Mouse (Mus musculus) limb, embryonic 11.5 days (tissue): Measurements from ENCODE around the gene Rasa3. TPM values are rescaled to one million over a fixed set of nuclear protein-coding genes. Genes with fewer than 3 reads are reported as not detected.
A peak's percentile ranks its signal among the peaks of the same experiment; 100 is the strongest.

Source experiments
- ATAC-seq: fragments of 200-750 bp; cut with Nextera tagmentation; 2 replicates; pipeline ENCODE4 v1.8.0; 2017; ENCODE audit warnings: low read depth; ENCODE audit not compliant: insufficient number of reproducible peaks, low FRiP score, low TSS enrichment
- DNase-seq: peaks from one replicate; pipeline ENCODE4 v3.0.0-alpha.2; 2015; ENCODE audit warnings: low spot score
- H3K27ac ChIP-seq: fragments of 300-500 bp; sonication (generic); replicated peaks from 2 replicates; pipeline ENCODE4 v1.5.1; 2014; ENCODE audit warnings: low read depth, mild to moderate bottlenecking, low read length
- H3K27me3 ChIP-seq: fragments of 300-500 bp; sonication (generic); 2 replicates; pipeline ENCODE4 v1.6.1; 2014; ENCODE audit warnings: mild to moderate bottlenecking, low read length, mixed read lengths; ENCODE audit not compliant: control insufficient read depth, insufficient read depth
- H3K36me3 ChIP-seq: fragments of 300-500 bp; sonication (generic); 2 replicates; pipeline ENCODE4 v1.6.1; 2014; ENCODE audit warnings: mild to moderate bottlenecking, low read length, moderate library complexity, mixed read lengths; ENCODE audit not compliant: control insufficient read depth, insufficient read depth
- H3K4me1 ChIP-seq: fragments of 300-500 bp; sonication (generic); 2 replicates; pipeline ENCODE4 v1.6.1; 2014; ENCODE audit warnings: low read length, mixed read lengths; ENCODE audit not compliant: control insufficient read depth, insufficient read depth
- H3K4me2 ChIP-seq: fragments of 300-500 bp; sonication (generic); 2 replicates; pipeline ENCODE4 v1.6.1; 2014; ENCODE audit warnings: low read depth, mild to moderate bottlenecking, moderate library complexity; ENCODE audit not compliant: severe bottlenecking
- H3K4me3 ChIP-seq: fragments of 300-500 bp; sonication (generic); 2 replicates; pipeline ENCODE4 v1.5.1; 2014; ENCODE audit warnings: low read depth, low read length
- H3K9ac ChIP-seq: fragments of 300-500 bp; sonication (generic); 2 replicates; pipeline ENCODE4 v1.6.1; 2014; ENCODE audit warnings: mild to moderate bottlenecking, low read length
- H3K9me3 ChIP-seq: fragments of 300-500 bp; sonication (generic); 2 replicates; pipeline ENCODE4 v1.6.1; 2016; ENCODE audit warnings: low read length; ENCODE audit not compliant: control insufficient read depth
- WGBS: fragments of 180-500 bp; shearing (Covaris S2); extraction: QIAGEN DNeasy Blood & Tissue Kit; methylation state at CpG from one replicate; pipeline ENCODE4 v1.1.7; 2014; 5-methylcytosine and 5-hydroxymethylcytosine counted together
- polyA plus RNA-seq: library from polyadenylated mRNA; unstranded; fragments of >200 nt; fragmentation: Nextera tagmentation; extraction: Ambion mirVana; gene quantifications from 2 replicates; pipeline ENCODE4 v1.2.1, GENCODE M21; 2014

The Rasa3 gene
- polyA plus RNA-seq, 1 experiment from 2014 or later = 16.6 TPM

- Histone ChIP-seq H3K27ac (no peak overlapping the region), H3K4me1 (0 out of 2 replicates have a peak, but pooled peaks cover 5% of the 10 kb centered on the region), H3K9ac (no peak overlapping the region), H3K36me3 (no peaks in the 10 kb centered on the region), H3K27me3 (no peaks in the 10 kb centered on the region), H3K4me3 (no peak overlapping the region), H3K9me3 (no peaks in the 10 kb centered on the region), H3K4me2 (no peak overlapping the region)
- ATAC-seq = 0 out of 2 replicates have a peak, but pooled peaks have one; percentile 40
- DNase-seq = peak; percentile 47
- WGBS = 61% methylated on average over 10 of the region's 10 CpGs
Measured at GRCm38 (mm10) chr8:13668367-13668766, 9.0 kb downstream of the Rasa3 start.

GRCm38 (mm10) chr8:13667917-13668316 lies 9.5 kb downstream of the Rasa3 start:
- H3K27me3 ChIP-seq = no peaks in the 10 kb centered on the region
- H3K27ac ChIP-seq = no peak overlapping the region
- no peaks in the 10 kb centered on the region for H3K9me3 ChIP-seq
- DNase-seq = no peak
- H3K4me1 ChIP-seq = 0 out of 2 replicates have a peak, but pooled peaks cover 5% of the 10 kb centered on the region
- no peaks in the 10 kb centered on the region for H3K36me3 ChIP-seq
- no peak overlapping the region for H3K4me3 ChIP-seq
- H3K4me2 ChIP-seq = no peak overlapping the region
- H3K9ac ChIP-seq = no peak overlapping the region
- peak; percentile 55; the same call in 1 of the 2 replicates for ATAC-seq
- WGBS = 64% methylated on average over 4 of the region's 4 CpGs

GRCm38 (mm10) chr8:13665944-13666343 lies 11.5 kb downstream of the Rasa3 start:
- Histone ChIP-seq H3K27ac (no peak overlapping the region), H3K27me3 (no peaks in the 10 kb centered on the region), H3K4me2 (no peak overlapping the region), H3K36me3 (no peaks in the 10 kb centered on the region), H3K4me3 (no peak overlapping the region), H3K9me3 (no peaks in the 10 kb centered on the region), H3K4me1 (0 out of 2 replicates have a peak, but pooled peaks cover 5% of the 10 kb centered on the region), H3K9ac (no peak overlapping the region)
- DNase-seq (no peak), ATAC-seq (no peak)
- 78% methylated on average over 8 of the region's 8 CpGs for WGBS

- H3K9ac ChIP-seq = no peak overlapping the region
- no peaks in the 10 kb centered on the region for H3K27me3 ChIP-seq
- H3K36me3 ChIP-seq = no peaks in the 10 kb centered on the region
- H3K4me2 ChIP-seq = no peak overlapping the region
- H3K27ac ChIP-seq = no peak overlapping the region
- WGBS = 88% methylated on average over 4 of the region's 4 CpGs
- ATAC-seq (no peak), DNase-seq (no peak)
- H3K4me3 ChIP-seq = no peak overlapping the region
- no peaks in the 10 kb centered on the region for H3K9me3 ChIP-seq
- 0 out of 2 replicates have a peak, but pooled peaks cover 5% of the 10 kb centered on the region for H3K4me1 ChIP-seq
Measured at GRCm38 (mm10) chr8:13665538-13665937, 11.9 kb downstream of the Rasa3 start.

GRCm38 (mm10) chr8:13664711-13665210 lies 12.6 kb downstream of the Rasa3 start:
- H3K36me3 ChIP-seq = no peaks in the 10 kb centered on the region
- H3K4me2 ChIP-seq = no peak overlapping the region
- DNase-seq = no peak
- 89% methylated on average over 6 of the region's 6 CpGs for WGBS
- no peak for ATAC-seq
- no peak overlapping the region for H3K9ac ChIP-seq
- 0 out of 2 replicates have a peak, but pooled peaks cover 5% of the 10 kb centered on the region for H3K4me1 ChIP-seq
- no peak overlapping the region for H3K4me3 ChIP-seq
- no peaks in the 10 kb centered on the region for H3K27me3 ChIP-seq
- H3K27ac ChIP-seq = no peak overlapping the region
- H3K9me3 ChIP-seq = no peaks in the 10 kb centered on the region

- Histone ChIP-seq H3K27ac (no peak overlapping the region), H3K4me2 (no peak overlapping the region), H3K27me3 (no peaks in the 10 kb centered on the region), H3K9me3 (no peaks in the 10 kb centered on the region), H3K4me1 (no peaks in the 10 kb centered on the region), H3K4me3 (no peak overlapping the region), H3K36me3 (no peaks in the 10 kb centered on the region), H3K9ac (no peak overlapping the region)
- WGBS = 88% methylated on average over 13 of the region's 13 CpGs
- DNase-seq = no peak
- ATAC-seq = no peak
Measured at GRCm38 (mm10) chr8:13660323-13660722, 17.1 kb downstream of the Rasa3 start.

GRCm38 (mm10) chr8:13657479-13657878 lies 19.9 kb downstream of the Rasa3 start:
- Histone ChIP-seq H3K4me2 (no peak overlapping the region), H3K4me3 (no peak overlapping the region), H3K4me1 (no peaks in the 10 kb centered on the region), H3K27me3 (no peaks in the 10 kb centered on the region), H3K27ac (no peak overlapping the region), H3K36me3 (no peaks in the 10 kb centered on the region), H3K9me3 (no peaks in the 10 kb centered on the region), H3K9ac (no peak overlapping the region)
- DNase-seq (no peak), ATAC-seq (no peak)
- WGBS = 72% methylated on average over 12 of the region's 12 CpGs

GRCm38 (mm10) chr8:13655033-13655351 lies 22.4 kb downstream of the Rasa3 start:
- Histone ChIP-seq H3K27ac (no peak overlapping the region), H3K9ac (no peak overlapping the region), H3K9me3 (no peaks in the 10 kb centered on the region), H3K36me3 (no peaks in the 10 kb centered on the region), H3K4me2 (no peak overlapping the region), H3K4me1 (no peaks in the 10 kb centered on the region), H3K27me3 (no peaks in the 10 kb centered on the region), H3K4me3 (no peak overlapping the region)
- ATAC-seq (no peak), DNase-seq (no peak)
- WGBS = 93% methylated on average over 5 of the region's 5 CpGs
